Mouse (Mus musculus): ENCODE data around the gene Pik3r1. TPM values are rescaled to one million over a fixed set of nuclear protein-coding genes. Genes with fewer than 3 reads are reported as not detected.

Pik3r1 gene
- polyA plus RNA-seq, 1 experiment from 2014 or later: 51.3 TPM

DNA sequence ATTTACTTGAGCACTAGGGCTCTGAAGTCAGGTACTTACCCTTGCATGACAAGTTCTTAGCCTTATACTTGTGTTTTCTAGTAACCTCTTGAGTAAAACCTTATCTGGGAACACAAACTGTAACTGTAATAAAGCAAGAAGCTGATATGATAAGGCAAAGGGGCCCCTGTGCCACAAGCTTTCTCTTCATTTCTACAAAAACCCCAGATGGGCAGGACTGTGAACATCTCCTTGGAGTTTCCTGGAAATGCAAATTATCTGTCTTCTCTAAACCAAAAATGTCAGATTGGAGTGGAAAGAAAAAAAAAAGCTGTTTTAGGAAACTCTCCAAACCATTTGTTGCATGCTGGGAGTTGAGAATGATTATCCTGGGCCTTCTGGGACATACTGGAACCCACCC lies 3.1 kb upstream of the Pik3r1 start:
- Histone ChIP-seq H3K4me1 (ENCODE audit: control insufficient read depth, insufficient read depth, low read depth, low read length) (peaks cover 8% of the 10 kb centered on the region), H3K27ac (ENCODE audit: low read depth, low read length) (no peak overlapping the region), H3K9ac (ENCODE audit: low read depth, low read length) (no peak overlapping the region), H3K27me3 (replicated peaks; ENCODE audit: control insufficient read depth, insufficient read depth, low read length) (no peaks in the 10 kb centered on the region), H3K4me2 (ENCODE audit: low read length) (no peak overlapping the region), H3K4me3 (ENCODE audit: low read length) (no peak overlapping the region), H3K36me3 (ENCODE audit: control insufficient read depth, insufficient read depth, low read length) (no peaks in the 10 kb centered on the region), H3K9me3 (ENCODE audit: control insufficient read depth, low read length) (no peaks in the 10 kb centered on the region)
- ATAC-seq: no peak

DNA sequence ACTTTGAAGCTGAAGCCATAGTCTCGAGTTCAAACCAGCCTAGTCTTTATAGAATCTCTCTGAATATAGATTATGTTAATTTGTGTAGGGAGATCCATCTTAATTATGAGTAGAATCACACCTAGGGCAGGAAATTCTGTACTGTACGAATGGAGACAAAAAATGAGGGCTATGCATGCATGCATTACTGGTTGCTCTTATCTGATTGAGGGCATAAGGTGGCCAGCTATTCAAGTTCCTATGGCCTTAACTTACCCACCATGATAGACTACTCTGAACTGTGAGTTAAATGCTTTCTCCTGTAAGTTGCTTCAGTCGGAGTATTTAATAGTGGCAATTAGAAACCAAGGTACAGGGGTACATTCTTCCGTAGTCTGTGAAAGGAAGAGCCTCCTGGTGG lies 1.9 kb upstream of the Pik3r1 start:
- Histone ChIP-seq H3K9me3 (ENCODE audit: control insufficient read depth, low read length) (no peaks in the 10 kb centered on the region), H3K36me3 (ENCODE audit: control insufficient read depth, insufficient read depth, low read length) (no peaks in the 10 kb centered on the region), H3K4me2 (ENCODE audit: low read length) (no peak overlapping the region), H3K4me1 (ENCODE audit: control insufficient read depth, insufficient read depth, low read depth, low read length) (peaks cover 20% of the 10 kb centered on the region), H3K27ac (ENCODE audit: low read depth, low read length) (no peak overlapping the region), H3K9ac (ENCODE audit: low read depth, low read length) (no peak overlapping the region), H3K27me3 (replicated peaks; ENCODE audit: control insufficient read depth, insufficient read depth, low read length) (no peaks in the 10 kb centered on the region), H3K4me3 (ENCODE audit: low read length) (no peak overlapping the region)
- 94% methylated on average over 4 of the region's 4 CpGs for WGBS
- no peak for ATAC-seq

DNA sequence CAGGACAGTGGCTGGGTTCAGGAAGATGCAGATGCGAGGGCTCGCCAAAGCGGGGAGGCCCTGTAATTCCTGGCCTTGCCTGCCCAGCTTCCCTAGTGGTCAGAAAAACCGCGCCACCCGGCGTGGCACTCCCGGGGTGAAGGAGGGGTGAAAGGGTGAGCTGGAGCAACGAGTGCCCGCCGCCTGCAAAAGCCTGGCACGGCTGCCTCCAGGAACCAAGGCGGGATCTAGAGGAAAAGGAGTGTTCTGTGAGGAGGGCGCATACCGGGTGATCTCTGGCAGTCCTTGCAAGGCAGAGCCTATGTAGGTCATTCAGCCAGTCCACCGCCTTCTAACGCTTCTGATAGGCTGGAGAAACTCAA lies 594 bp upstream of the Pik3r1 start:
- ATAC-seq: peak; percentile 23
- WGBS: 1% methylated on average over 17 of the region's 17 CpGs

DNA sequence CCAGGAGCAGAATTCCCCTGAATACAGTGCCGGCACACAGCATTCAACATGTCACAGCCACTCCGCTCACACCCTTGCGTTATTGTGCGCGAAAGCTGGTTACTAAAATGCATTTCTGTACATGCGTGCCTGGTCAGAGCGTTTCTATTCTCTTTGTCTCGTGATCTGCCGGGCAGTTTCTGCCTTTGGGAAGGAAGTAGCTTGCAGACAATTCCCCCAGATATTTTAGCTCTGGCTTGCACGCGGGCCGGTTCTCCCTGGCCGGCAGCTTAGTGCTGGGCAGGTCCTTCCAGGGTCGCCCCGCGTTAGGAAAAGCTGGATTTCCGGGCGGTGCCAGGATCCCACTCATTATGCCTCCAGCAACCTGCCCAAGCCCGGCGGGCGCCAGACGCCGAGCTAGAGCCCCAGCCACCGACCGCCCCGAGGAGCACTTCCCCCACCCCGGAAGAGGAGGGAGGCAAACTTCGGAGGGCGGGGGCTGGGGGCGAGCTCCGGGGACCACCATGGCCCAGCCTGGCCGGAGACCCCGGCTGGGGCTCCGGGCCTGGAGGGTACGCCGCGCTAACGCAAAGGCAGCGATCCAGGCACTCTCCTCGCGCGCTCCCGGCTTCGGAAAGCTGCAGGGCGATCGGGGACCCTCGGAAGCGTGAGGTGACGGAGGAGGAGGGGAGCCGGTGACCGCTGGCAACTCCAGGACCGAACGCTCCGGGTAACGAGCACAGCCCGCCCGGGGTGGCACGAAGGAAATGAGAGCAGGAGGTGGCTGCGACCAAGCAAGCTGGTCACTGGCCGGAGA lies 806 bp downstream of the Pik3r1 start:
- no peaks in the 10 kb centered on the region for H3K36me3 ChIP-seq (ENCODE audit: control insufficient read depth, insufficient read depth, low read length)
- H3K9me3 ChIP-seq (ENCODE audit: control insufficient read depth, low read length): no peaks in the 10 kb centered on the region
- no peaks in the 10 kb centered on the region for H3K27me3 ChIP-seq (replicated peaks; ENCODE audit: control insufficient read depth, insufficient read depth, low read length)
- peak overlapping the region; percentile 97 for H3K9ac ChIP-seq (ENCODE audit: low read depth, low read length)
- peak overlapping the region; percentile 75 for H3K4me2 ChIP-seq (ENCODE audit: low read length)
- ATAC-seq: peak; percentile 41
- peaks cover 25% of the 10 kb centered on the region for H3K4me1 ChIP-seq (ENCODE audit: control insufficient read depth, insufficient read depth, low read depth, low read length)
- peak overlapping the region; percentile 97 for H3K4me3 ChIP-seq (ENCODE audit: low read length)
- WGBS: under 1% methylated on average over 59 of the region's 60 CpGs
- peak overlapping the region; percentile 97 for H3K27ac ChIP-seq (ENCODE audit: low read depth, low read length)

More for the DNA sequence above, 594 bp upstream of the Pik3r1 start:
- no peaks in the 10 kb centered on the region for H3K9me3 ChIP-seq (ENCODE audit: control insufficient read depth, low read length)
- peak overlapping the region; percentile 97 for H3K9ac ChIP-seq (ENCODE audit: low read depth, low read length)
- no peaks in the 10 kb centered on the region for H3K27me3 ChIP-seq (replicated peaks; ENCODE audit: control insufficient read depth, insufficient read depth, low read length)
- peak overlapping the region; percentile 97 for H3K27ac ChIP-seq (ENCODE audit: low read depth, low read length)
- peaks cover 25% of the 10 kb centered on the region for H3K4me1 ChIP-seq (ENCODE audit: control insufficient read depth, insufficient read depth, low read depth, low read length)
- no peaks in the 10 kb centered on the region for H3K36me3 ChIP-seq (ENCODE audit: control insufficient read depth, insufficient read depth, low read length)
- H3K4me3 ChIP-seq (ENCODE audit: low read length): peak overlapping the region; percentile 97
- H3K4me2 ChIP-seq (ENCODE audit: low read length): peak overlapping the region; percentile 76

DNA sequence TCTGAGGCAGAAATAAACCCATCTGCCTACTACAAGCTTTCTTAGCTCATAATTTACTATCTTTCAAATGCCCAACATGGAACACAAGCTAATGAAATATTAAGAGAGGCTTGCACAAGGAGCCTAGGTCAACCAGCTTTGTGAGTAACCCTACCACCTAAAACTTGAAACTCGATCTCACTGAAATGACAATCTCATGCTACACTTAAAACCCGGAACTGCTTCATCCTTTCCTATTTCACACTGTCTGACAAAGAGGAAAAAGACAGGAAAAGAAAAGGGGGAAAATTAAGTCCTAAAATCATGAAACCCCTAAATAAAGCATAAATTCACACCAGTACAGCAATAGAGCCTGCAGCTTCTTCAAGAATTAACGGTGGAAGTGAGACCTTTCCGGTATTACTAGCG lies 1.4 kb downstream of the Pik3r1 start:
- Histone ChIP-seq H3K4me3 (ENCODE audit: low read length) (peak overlapping the region; percentile 97), H3K4me1 (ENCODE audit: control insufficient read depth, insufficient read depth, low read depth, low read length) (peaks cover 25% of the 10 kb centered on the region), H3K9ac (ENCODE audit: low read depth, low read length) (peak overlapping the region; percentile 97), H3K36me3 (ENCODE audit: control insufficient read depth, insufficient read depth, low read length) (no peaks in the 10 kb centered on the region), H3K27me3 (replicated peaks; ENCODE audit: control insufficient read depth, insufficient read depth, low read length) (no peaks in the 10 kb centered on the region), H3K4me2 (ENCODE audit: low read length) (peak overlapping the region; percentile 75), H3K27ac (ENCODE audit: low read depth, low read length) (peak overlapping the region; percentile 97), H3K9me3 (ENCODE audit: control insufficient read depth, low read length) (no peaks in the 10 kb centered on the region)
- 0% methylated on average over 5 of the region's 5 CpGs for WGBS
- ATAC-seq: no peak

DNA sequence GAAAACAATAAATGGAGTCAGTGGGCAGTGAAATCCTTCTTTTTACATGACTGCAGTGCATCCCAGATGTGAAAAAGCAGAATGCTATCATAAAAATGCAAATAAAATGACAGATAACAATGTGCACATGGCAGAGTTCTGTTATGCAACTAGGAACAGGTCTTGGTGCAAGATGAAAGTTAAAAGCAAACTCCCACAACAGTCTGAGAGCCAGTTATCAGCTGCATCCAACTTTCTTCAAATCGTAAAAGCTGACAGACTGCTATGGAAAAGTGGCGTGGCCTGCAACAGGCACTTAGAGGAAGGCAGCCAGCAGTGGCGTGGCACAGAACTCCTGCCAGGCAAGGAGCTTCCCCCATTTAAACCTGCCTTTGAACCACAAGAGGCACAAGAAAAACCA lies 2.0 kb downstream of the Pik3r1 start:
- H3K4me1 ChIP-seq (ENCODE audit: control insufficient read depth, insufficient read depth, low read depth, low read length): peaks cover 29% of the 10 kb centered on the region
- ATAC-seq: no peak
- H3K27ac ChIP-seq (ENCODE audit: low read depth, low read length): no peak overlapping the region
- H3K27me3 ChIP-seq (replicated peaks; ENCODE audit: control insufficient read depth, insufficient read depth, low read length): no peaks in the 10 kb centered on the region
- peak overlapping the region; percentile 75 for H3K4me2 ChIP-seq (ENCODE audit: low read length)
- H3K9ac ChIP-seq (ENCODE audit: low read depth, low read length): peak overlapping the region; percentile 97
- no peaks in the 10 kb centered on the region for H3K9me3 ChIP-seq (ENCODE audit: control insufficient read depth, low read length)
- WGBS: 17% methylated on average over 3 of the region's 3 CpGs
- no peaks in the 10 kb centered on the region for H3K36me3 ChIP-seq (ENCODE audit: control insufficient read depth, insufficient read depth, low read length)
- peak overlapping the region; percentile 97 for H3K4me3 ChIP-seq (ENCODE audit: low read length)

DNA sequence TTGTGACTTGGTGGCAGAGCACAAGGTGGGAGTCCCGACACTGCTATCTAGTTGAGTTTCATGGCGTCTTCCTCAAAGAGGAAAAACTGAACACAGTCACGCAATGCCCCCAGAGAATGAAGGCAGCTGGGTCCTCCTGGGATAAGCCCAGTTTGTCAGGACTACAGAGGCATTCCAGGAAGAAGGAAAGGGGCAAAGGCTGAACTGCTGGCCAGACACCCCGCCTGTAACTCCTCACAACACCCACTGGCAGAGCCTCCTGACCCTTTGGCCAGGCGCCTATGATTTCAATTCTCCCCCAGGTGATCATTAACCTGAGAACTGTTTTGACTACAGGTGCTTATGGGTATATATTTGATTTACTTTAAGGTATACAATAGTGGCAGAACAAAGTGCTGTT lies 3.9 kb downstream of the Pik3r1 start:
- H3K4me3 ChIP-seq (ENCODE audit: low read length): no peak overlapping the region
- H3K9ac ChIP-seq (ENCODE audit: low read depth, low read length): no peak overlapping the region
- no peak overlapping the region for H3K27ac ChIP-seq (ENCODE audit: low read depth, low read length)
- WGBS: 63% methylated on average over 5 of the region's 5 CpGs
- no peaks in the 10 kb centered on the region for H3K36me3 ChIP-seq (ENCODE audit: control insufficient read depth, insufficient read depth, low read length)
- no peaks in the 10 kb centered on the region for H3K9me3 ChIP-seq (ENCODE audit: control insufficient read depth, low read length)
- no peak for ATAC-seq
- peak overlapping the region; percentile 28 for H3K4me2 ChIP-seq (ENCODE audit: low read length)
- peaks cover 38% of the 10 kb centered on the region for H3K4me1 ChIP-seq (ENCODE audit: control insufficient read depth, insufficient read depth, low read depth, low read length)
- no peaks in the 10 kb centered on the region for H3K27me3 ChIP-seq (replicated peaks; ENCODE audit: control insufficient read depth, insufficient read depth, low read length)

DNA sequence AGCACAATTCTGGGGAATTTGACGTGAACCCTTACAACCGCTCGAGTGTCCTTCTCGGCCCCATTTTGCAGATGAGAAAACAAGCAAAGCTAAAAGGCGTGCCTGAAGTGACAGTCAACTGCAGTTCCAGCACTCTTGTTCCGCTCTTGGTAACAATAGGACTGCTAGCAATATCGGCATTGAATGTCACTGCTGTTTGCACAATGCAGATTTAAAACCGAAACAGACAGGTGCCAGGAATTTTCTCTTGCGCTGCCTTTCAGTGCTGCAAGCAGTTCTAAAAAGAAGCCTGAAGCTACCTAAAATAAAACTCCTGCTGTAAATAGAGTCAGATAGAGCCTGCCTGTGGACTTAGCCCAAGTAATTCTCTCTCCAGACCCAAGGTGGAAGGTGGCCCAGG lies 4.3 kb downstream of the Pik3r1 start:
- Histone ChIP-seq H3K4me2 (ENCODE audit: low read length) (peak overlapping the region; percentile 28), H3K4me3 (ENCODE audit: low read length) (no peak overlapping the region), H3K9me3 (ENCODE audit: control insufficient read depth, low read length) (no peaks in the 10 kb centered on the region), H3K36me3 (ENCODE audit: control insufficient read depth, insufficient read depth, low read length) (no peaks in the 10 kb centered on the region), H3K27me3 (replicated peaks; ENCODE audit: control insufficient read depth, insufficient read depth, low read length) (no peaks in the 10 kb centered on the region), H3K9ac (ENCODE audit: low read depth, low read length) (no peak overlapping the region), H3K27ac (ENCODE audit: low read depth, low read length) (no peak overlapping the region), H3K4me1 (ENCODE audit: control insufficient read depth, insufficient read depth, low read depth, low read length) (peaks cover 35% of the 10 kb centered on the region)
- ATAC-seq: no peak
- WGBS: 72% methylated on average over 9 of the region's 9 CpGs

DNA sequence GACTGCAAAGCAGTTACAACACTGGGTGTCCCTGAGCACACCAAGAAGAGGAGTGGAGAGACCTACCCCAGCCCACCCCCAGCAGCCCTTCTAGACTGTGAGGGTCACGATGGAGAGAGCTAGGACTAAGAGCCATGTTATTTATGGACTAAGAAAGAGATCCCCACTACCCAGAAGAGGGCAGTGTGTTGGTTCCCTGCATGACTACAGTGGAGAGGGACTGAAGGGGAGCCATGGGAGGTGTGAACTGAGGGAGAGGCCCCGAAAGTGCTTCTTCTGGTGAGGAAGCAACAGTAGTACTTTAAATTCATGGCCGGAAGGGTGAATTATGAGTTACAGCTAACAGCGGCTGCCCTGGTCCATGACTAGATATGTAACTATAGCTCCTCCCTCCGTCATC lies 4.9 kb downstream of the Pik3r1 start:
- 80% methylated on average over 5 of the region's 5 CpGs for WGBS
- Histone ChIP-seq H3K27me3 (replicated peaks; ENCODE audit: control insufficient read depth, insufficient read depth, low read length) (no peaks in the 10 kb centered on the region), H3K4me2 (ENCODE audit: low read length) (peak overlapping the region; percentile 28; the same call in 1 of the 2 replicates), H3K36me3 (ENCODE audit: control insufficient read depth, insufficient read depth, low read length) (no peaks in the 10 kb centered on the region), H3K4me3 (ENCODE audit: low read length) (no peak overlapping the region), H3K9me3 (ENCODE audit: control insufficient read depth, low read length) (no peaks in the 10 kb centered on the region), H3K27ac (ENCODE audit: low read depth, low read length) (no peak overlapping the region), H3K9ac (ENCODE audit: low read depth, low read length) (no peak overlapping the region), H3K4me1 (ENCODE audit: control insufficient read depth, insufficient read depth, low read depth, low read length) (peaks cover 38% of the 10 kb centered on the region)
- no peak for ATAC-seq

Measured in hindbrain, embryonic 16.5 days (tissue).